Mouse (Mus musculus): ENCODE data around the gene Golga4.

DNA sequence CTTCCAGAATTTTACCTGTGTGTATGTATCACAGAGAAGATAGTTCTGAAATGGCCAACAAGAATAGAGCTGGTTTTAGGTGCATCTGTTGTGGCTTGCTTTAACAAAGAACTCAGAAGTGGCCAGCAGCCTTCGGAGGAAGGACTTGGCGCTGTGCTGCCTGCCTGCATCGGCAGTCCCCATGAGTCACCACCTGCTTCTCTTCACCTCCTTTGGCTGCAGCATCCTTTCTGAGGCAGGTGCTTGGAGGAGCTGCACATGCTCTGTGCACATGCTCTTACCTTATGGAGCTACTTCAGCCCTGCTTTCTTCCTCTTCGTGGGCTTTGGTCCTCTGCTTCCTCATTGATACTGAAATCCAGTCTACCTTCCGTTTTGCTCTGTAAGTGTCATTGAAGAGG, 68.8 kb downstream of the Golga4 start:
- TF ChIP-seq CTCF (IDR thresholded peaks at IDR 0.05; ENCODE audit: insufficient read depth, low read length) (no peak), POLR2A (IDR thresholded peaks at IDR 0.05; ENCODE audit: borderline replicate concordance, extremely low read depth, low read depth, low read length) (no peak)

Data from lung, adult 2 months (tissue).